Mouse (Mus musculus) hindbrain, embryonic 10.5 days (tissue): ENCODE data around the gene Taar5. TPM values are rescaled to one million over a fixed set of nuclear protein-coding genes. Genes with fewer than 3 reads are reported as not detected.

Source experiments
- DNase-seq: peaks from one replicate; pipeline ENCODE4 v3.0.0-alpha.2; 2017; ENCODE audit warnings: low spot score
- H3K27ac ChIP-seq: fragments of 300-500 bp; sonication (generic); 2 replicates; pipeline ENCODE4 v1.5.1; 2016; ENCODE audit warnings: mild to moderate bottlenecking, moderate library complexity
- H3K27me3 ChIP-seq: fragments of 300-500 bp; sonication (generic); 2 replicates; pipeline ENCODE4 v1.6.1; 2016; ENCODE audit warnings: mild to moderate bottlenecking; ENCODE audit not compliant: poor library complexity, insufficient read depth, severe bottlenecking
- H3K36me3 ChIP-seq: fragments of 300-500 bp; sonication (generic); 2 replicates; pipeline ENCODE4 v1.6.1; 2016; ENCODE audit warnings: mild to moderate bottlenecking, moderate library complexity
- H3K4me1 ChIP-seq: fragments of 300-500 bp; sonication (generic); replicated peaks from 2 replicates; pipeline ENCODE4 v1.6.1; 2016; ENCODE audit warnings: mild to moderate bottlenecking
- H3K4me3 ChIP-seq: fragments of 300-500 bp; sonication (generic); 2 replicates; pipeline ENCODE4 v1.5.1; 2016; ENCODE audit warnings: mild to moderate bottlenecking, moderate library complexity
- H3K9me3 ChIP-seq: fragments of 300-500 bp; sonication (generic); 2 replicates; pipeline ENCODE4 v1.6.1; 2016; ENCODE audit warnings: mild to moderate bottlenecking, moderate library complexity
- WGBS: fragments of 180-500 bp; shearing (Covaris S2); methylation state at CpG from one replicate; pipeline ENCODE4 v1.1.7; 2016; 5-methylcytosine and 5-hydroxymethylcytosine counted together
- polyA plus RNA-seq: library from polyadenylated mRNA; unstranded; fragments of >200 nt; fragmentation: Nextera tagmentation; extraction: Ambion mirVana; gene quantifications from 2 replicates; pipeline ENCODE4 v1.2.1, GENCODE M21; 2016

Gene Taar5
- polyA plus RNA-seq, 1 experiment from 2014 or later = not detected

- Histone ChIP-seq H3K4me1 (no peaks in the 10 kb centered on the region), H3K27me3 (no peaks in the 10 kb centered on the region), H3K36me3 (no peaks in the 10 kb centered on the region), H3K27ac (no peak overlapping the region), H3K9me3 (no peaks in the 10 kb centered on the region), H3K4me3 (no peak overlapping the region)
- DNase-seq = no peak
- WGBS = 88% methylated on average over 5 of the region's 5 CpGs
Measured at GRCm38 (mm10) chr10:23971256-23971655, 750 bp downstream of the Taar5 start.

DNA sequence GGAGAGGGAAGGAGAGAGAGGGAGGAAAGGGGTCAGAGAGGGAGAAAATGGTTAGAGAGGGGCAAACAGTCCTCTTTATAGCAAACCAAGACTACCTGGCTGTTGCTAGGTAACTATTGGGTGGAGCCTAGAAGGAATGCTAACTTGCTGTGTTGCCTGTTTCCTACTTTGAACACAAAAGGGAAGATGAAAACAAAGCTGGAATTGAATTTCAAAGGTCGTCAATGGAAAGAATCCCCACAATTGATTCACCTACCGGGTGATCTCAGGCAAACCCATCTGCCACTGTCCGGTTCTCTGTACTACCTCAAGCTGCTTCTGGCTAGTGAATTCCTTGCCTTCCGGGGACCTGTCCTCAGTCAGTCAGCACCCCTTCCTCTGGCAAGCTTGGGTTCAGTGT, 7.5 kb downstream of the Taar5 start:
- H3K4me3 ChIP-seq = no peak overlapping the region
- H3K27me3 ChIP-seq = no peaks in the 10 kb centered on the region
- DNase-seq = no peak
- 37% methylated on average over 4 of the region's 4 CpGs for WGBS
- no peaks in the 10 kb centered on the region for H3K9me3 ChIP-seq
- H3K36me3 ChIP-seq = no peaks in the 10 kb centered on the region
- H3K27ac ChIP-seq = no peak overlapping the region
- H3K4me1 ChIP-seq = 0 out of 2 replicates have a peak, but pooled peaks cover 3% of the 10 kb centered on the region

DNA sequence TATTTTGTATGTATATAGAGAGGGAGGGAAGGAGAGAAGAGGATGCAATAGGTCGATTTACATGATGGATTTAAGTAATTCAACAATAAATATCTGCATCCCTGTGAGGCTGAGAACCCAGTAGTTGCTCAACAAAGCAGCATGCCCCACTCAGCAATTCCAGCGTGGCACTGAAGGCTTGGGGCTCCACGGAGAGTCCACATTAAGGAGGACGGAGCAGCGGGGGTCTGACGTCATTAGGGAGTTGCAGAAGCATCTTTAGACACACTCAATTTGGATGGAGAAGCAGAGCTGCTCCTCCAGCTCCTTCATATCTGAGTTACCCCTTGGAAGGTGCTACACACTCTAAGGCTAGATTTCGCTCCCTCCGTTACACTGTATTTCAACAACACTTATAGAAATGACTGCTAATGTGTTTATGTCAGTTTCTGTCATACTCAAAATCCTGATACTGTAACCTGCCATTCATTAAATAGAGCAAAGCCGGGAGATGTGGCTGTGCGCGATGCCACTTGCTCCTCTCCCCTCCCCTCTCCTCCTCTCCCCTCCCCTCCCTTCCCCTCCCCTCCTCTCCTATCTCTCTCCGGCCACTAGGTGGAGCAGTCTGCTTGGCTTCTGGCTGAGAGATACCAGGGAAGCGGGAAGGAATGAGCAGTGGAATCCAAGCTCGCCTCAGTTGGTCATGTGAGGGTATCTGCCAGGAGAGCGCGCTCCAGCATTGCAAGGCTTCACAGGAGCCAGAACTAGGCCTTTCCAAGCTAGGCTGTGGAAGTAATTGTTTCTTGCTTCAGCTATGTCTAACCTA, 8.6 kb downstream of the Taar5 start:
- Histone ChIP-seq H3K9me3 (no peaks in the 10 kb centered on the region), H3K36me3 (no peaks in the 10 kb centered on the region), H3K4me3 (no peak overlapping the region), H3K4me1 (peaks cover 7% of the 10 kb centered on the region; the same call in 1 of the 2 replicates), H3K27ac (no peak overlapping the region), H3K27me3 (no peaks in the 10 kb centered on the region)
- 46% methylated on average over 16 of the region's 16 CpGs for WGBS
- DNase-seq = peak; percentile 80

DNA sequence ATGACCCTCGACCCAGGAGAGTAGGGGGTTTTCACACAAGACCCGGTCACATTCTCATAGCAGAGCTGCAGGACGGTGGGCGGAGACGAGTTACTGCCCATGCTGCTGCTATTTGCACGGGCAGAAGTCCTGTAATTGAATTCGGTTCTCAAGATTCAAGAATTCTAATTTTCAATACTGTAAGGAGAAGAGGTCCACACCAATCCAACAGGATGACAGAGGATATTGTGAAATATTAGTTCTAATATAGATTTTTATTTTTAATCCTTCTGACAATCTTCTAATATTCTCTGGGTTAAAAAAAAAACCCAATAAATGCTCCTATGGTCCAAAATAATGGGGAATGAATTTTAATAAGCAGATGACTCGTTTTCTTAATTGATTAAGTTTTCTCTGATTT, 15.0 kb downstream of the Taar5 start, which contains the start of gene Taar6:
TSS of gene Taar6 (minus strand) at position 101 of the 400 bp plus-strand sequence.
- Histone ChIP-seq H3K4me1 (peaks cover 7% of the 10 kb centered on the region; the same call in 1 of the 2 replicates), H3K4me3 (no peak within 1 kb of the TSS), H3K9me3 (peaks cover 3% of the 10 kb centered on the region; the same call in 1 of the 2 replicates), H3K36me3 (no peaks in the 10 kb centered on the region), H3K27ac (no peak within 1 kb of the TSS), H3K27me3 (no peaks in the 10 kb centered on the region)
- WGBS = 68% methylated on average over 8 of the region's 8 CpGs
- DNase-seq = no peak

GRCm38 (mm10) chr10:23986419-23986818, 15.9 kb downstream of the Taar5 start:
- H3K36me3 ChIP-seq = no peaks in the 10 kb centered on the region
- H3K27me3 ChIP-seq = no peaks in the 10 kb centered on the region
- no peak for DNase-seq
- 88% methylated on average over 5 of the region's 5 CpGs for WGBS
- no peak overlapping the region for H3K27ac ChIP-seq
- peaks cover 3% of the 10 kb centered on the region; the same call in 1 of the 2 replicates for H3K9me3 ChIP-seq
- H3K4me3 ChIP-seq = no peak overlapping the region
- H3K4me1 ChIP-seq = peaks cover 7% of the 10 kb centered on the region; the same call in 1 of the 2 replicates

DNA sequence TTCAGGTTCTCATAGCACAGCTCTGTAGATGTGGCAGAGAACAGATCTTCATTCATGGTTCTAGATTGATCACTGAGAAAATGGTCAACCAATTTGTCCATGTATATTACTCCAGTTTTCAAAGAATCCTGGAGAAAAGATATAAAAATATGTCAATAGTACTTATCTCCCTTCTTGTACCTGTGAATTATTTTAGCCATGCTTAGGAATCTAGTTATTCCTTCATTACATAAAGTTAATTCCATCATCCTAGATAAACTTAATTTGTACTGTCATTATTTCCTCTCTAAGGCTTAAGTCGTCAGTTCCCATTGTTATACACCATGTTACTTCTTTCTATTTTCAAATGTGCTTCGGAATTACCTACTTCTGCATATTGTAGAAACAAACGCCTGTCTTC, 22.9 kb downstream of the Taar5 start, which contains the start of gene Taar7a:
TSS of gene Taar7a (minus strand) at position 101 of the 400 bp plus-strand sequence.
- H3K27ac ChIP-seq = no peak within 1 kb of the TSS
- H3K27me3 ChIP-seq = no peaks in the 10 kb centered on the region
- no peaks in the 10 kb centered on the region for H3K36me3 ChIP-seq
- H3K4me1 ChIP-seq = no peaks in the 10 kb centered on the region
- H3K4me3 ChIP-seq = no peak within 1 kb of the TSS
- 90% methylated on average over 3 of the region's 3 CpGs for WGBS
- DNase-seq = no peak
- peaks cover 2% of the 10 kb centered on the region; the same call in 1 of the 2 replicates for H3K9me3 ChIP-seq

- Histone ChIP-seq H3K27me3 (no peaks in the 10 kb centered on the region), H3K9me3 (no peaks in the 10 kb centered on the region), H3K27ac (no peak within 1 kb of the TSS), H3K36me3 (no peaks in the 10 kb centered on the region), H3K4me1 (no peaks in the 10 kb centered on the region), H3K4me3 (no peak within 1 kb of the TSS)
- no peak for DNase-seq
- 89% methylated on average over 1 of the region's 1 CpGs for WGBS
Measured at GRCm38 (mm10) chr10:23999639-24000038, 29.1 kb downstream of the Taar5 start, which contains the start of gene Taar7b. Gene Taar7b (plus strand): TSS chr10:23999939.

DNA sequence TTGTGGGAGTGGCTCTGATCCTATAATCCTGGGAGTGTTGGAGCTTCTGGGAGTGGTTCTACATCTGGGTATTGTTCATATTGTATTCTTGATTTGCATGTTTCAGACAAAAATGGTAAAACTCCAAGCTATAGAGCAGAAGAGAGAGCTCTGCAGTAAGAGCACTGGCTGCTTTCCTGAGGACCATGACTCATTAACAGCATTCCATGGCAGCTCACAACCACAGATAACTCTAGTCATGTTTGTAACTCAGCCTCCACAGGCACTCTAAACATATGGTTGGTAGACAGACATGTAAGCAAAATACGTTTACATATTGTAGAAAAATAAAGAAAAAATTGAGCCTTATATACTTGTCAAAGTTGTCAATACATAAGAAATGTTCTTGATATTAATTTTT, 35.9 kb downstream of the Taar5 start:
- no peaks in the 10 kb centered on the region for H3K4me1 ChIP-seq
- 88% methylated on average over 1 of the region's 1 CpGs for WGBS
- H3K36me3 ChIP-seq = no peaks in the 10 kb centered on the region

DNA sequence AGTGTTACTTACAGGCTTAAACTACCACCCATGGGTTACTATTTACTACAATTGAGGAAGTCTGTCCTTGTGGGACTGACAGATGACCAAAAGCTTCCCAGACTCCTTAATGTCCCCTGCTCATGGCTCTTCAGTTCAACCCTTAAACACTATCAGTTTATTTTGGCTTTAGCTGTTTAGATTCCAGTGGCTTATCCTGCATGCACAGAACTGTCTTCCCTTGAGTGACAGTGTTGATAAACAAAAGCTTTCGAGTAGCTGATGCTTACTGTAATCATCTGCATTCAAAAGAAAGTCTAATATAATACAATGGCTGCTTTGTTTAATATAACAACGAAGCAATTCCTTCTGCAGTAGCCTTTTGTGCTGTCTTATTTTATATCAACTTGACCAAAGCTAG, 36.5 kb downstream of the Taar5 start:
- Histone ChIP-seq H3K36me3 (no peaks in the 10 kb centered on the region), H3K27me3 (no peaks in the 10 kb centered on the region), H3K27ac (no peak overlapping the region), H3K4me3 (no peak overlapping the region), H3K4me1 (no peaks in the 10 kb centered on the region), H3K9me3 (no peaks in the 10 kb centered on the region)
- WGBS = 71% methylated on average over 2 of the region's 2 CpGs
- DNase-seq = no peak

More for the DNA sequence above, 35.9 kb downstream of the Taar5 start:
- DNase-seq = no peak
- Histone ChIP-seq H3K27me3 (no peaks in the 10 kb centered on the region), H3K4me3 (no peak overlapping the region), H3K27ac (no peak overlapping the region), H3K9me3 (no peaks in the 10 kb centered on the region)

DNA sequence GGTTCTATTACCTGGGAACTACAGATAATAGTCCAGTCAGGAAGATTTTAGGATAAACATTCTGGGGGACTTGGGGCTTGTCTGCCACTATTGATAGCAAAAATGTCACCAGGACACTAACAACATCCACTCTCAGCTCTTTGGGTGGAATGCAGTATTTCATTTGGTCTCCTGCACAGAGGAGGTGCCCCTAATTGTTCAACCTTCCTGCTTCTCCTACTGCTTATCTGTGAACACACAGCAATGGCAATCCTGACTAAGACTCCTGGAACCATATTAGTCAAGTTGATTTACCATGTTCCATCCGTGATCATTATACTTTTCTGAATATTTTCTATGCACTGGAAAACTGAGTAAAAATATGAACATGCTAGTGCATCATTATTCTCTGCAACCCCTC, 37.6 kb downstream of the Taar5 start:
- H3K4me1 ChIP-seq = no peaks in the 10 kb centered on the region
- H3K27me3 ChIP-seq = no peaks in the 10 kb centered on the region
- no peak overlapping the region for H3K4me3 ChIP-seq
- H3K27ac ChIP-seq = no peak overlapping the region
- DNase-seq = no peak
- WGBS = 86% methylated on average over 1 of the region's 1 CpGs
- no peaks in the 10 kb centered on the region for H3K36me3 ChIP-seq
- H3K9me3 ChIP-seq = no peaks in the 10 kb centered on the region

Other genes with a start within 250 kb of the Taar5 start
- 124 and 145 TPM in 2 replicates for gene Rps12, start 183.4 kb upstream of the Taar5 start, polyA plus RNA-seq
- 11.4 and 12.9 TPM in 2 replicates for gene Slc18b1, start 173.7 kb upstream of the Taar5 start, polyA plus RNA-seq
- not detected in 2 replicates for gene Vnn3, start 119.2 kb upstream of the Taar5 start, polyA plus RNA-seq
- 3.1 and 4.6 TPM in 2 replicates for gene Vnn1, start 76.0 kb upstream of the Taar5 start, polyA plus RNA-seq
- gene Taar1, start 50.4 kb upstream of the Taar5 start, polyA plus RNA-seq = not detected in 2 replicates
- not detected in 2 replicates for gene Taar2, start 32.1 kb upstream of the Taar5 start, polyA plus RNA-seq
- gene Taar3, start 21.1 kb upstream of the Taar5 start, polyA plus RNA-seq = not detected in 2 replicates
- gene Taar4, start 10.2 kb upstream of the Taar5 start, polyA plus RNA-seq = not detected in 2 replicates
- gene Taar6, start 14.9 kb downstream of the Taar5 start, polyA plus RNA-seq = not detected in 2 replicates
- not detected in 2 replicates for gene Taar7a, start 22.8 kb downstream of the Taar5 start, polyA plus RNA-seq
- not detected in 2 replicates for gene Taar7b, start 29.2 kb downstream of the Taar5 start, polyA plus RNA-seq
- gene Taar7d, start 56.5 kb downstream of the Taar5 start, polyA plus RNA-seq = not detected in 2 replicates
- not detected in 2 replicates for gene Taar7e, start 66.9 kb downstream of the Taar5 start, polyA plus RNA-seq
- gene Taar7f, start 78.8 kb downstream of the Taar5 start, polyA plus RNA-seq = not detected in 2 replicates
- gene Taar8a, start 105.8 kb downstream of the Taar5 start, polyA plus RNA-seq = not detected in 2 replicates
- gene Taar8b, start 121.6 kb downstream of the Taar5 start, polyA plus RNA-seq = not detected in 2 replicates
- gene Taar8c, start 131.2 kb downstream of the Taar5 start, polyA plus RNA-seq = not detected in 2 replicates
- gene Taar9, start 138.8 kb downstream of the Taar5 start, polyA plus RNA-seq = 0.41 TPM in 1 of 2 replicates, not detected in the other
- gene Stx7, start 178.6 kb downstream of the Taar5 start, polyA plus RNA-seq = 63.8 and 87.5 TPM in 2 replicates